Mouse (Mus musculus): Measurements from ENCODE around the gene Olfr1115. TPM values are rescaled to one million over a fixed set of nuclear protein-coding genes. Genes with fewer than 3 reads are reported as not detected.
"Not testable (repeated sequence)": the region's sequence is repeated elsewhere in the genome, so short reads cannot be mapped to it uniquely, and the experiment has no call there.

Gene Olfr1115
- not detected in 2 replicates for polyA plus RNA-seq (2014; fragmentation: Nextera tagmentation; extraction: Ambion mirVana)

DNA sequence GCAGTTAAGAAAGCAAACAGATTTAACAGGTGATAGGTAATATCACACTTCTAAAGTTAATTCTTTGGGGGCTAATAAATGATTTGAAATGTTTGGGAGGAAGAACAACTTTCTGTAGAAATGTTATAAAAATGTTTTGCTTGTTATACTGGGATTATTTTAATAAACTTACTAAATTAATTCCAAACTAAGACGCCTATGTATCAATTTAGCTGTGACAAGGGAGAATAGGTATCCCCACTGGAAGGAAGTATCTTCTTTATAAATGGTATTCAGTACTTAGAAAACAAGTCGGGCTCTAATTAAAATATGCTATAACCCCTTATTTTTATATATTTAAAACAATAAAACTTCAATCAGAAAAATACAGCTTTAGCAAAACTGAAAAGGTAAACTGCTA, at the start of gene Olfr1115:
Olfr1115 (plus strand) TSS at position 301 of the 400 bp plus-strand sequence.
- DNase-seq (ENCODE audit: low spot score) = no peak

DNA sequence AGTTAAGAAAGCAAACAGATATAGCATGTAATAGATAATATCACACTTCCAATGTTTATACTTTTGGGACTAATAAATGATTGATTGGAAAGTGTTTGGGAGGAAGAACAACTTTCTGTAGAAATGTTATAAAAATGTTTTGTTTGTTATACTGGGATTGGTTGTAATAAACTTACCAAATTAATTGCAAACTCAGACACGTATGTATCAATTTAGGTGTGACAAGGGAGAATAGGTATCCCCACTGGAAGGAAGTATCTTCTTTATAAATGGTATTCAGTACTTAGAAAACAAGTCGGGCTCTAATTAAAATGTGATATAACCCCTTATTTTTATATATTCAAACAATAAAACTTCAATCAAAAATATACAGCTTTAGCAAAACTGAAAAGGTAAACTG, 39.1 kb upstream of the Olfr1115 start, which contains the start of gene Olfr1113:
Olfr1113 (plus strand) TSS at position 301 of the 400 bp plus-strand sequence.
- Histone ChIP-seq H3K9me3 (ENCODE audit: control insufficient read depth, low read length) (no peaks in the 10 kb centered on the region), H3K4me1 (replicated peaks; ENCODE audit: control insufficient read depth, insufficient read depth, low read length) (no peaks in the 10 kb centered on the region), H3K4me2 (no peak within 1 kb of the TSS), H3K9ac (ENCODE audit: low read depth, low read length) (no peak within 1 kb of the TSS), H3K36me3 (ENCODE audit: control insufficient read depth, insufficient read depth, low read length) (no peaks in the 10 kb centered on the region), H3K27ac (ENCODE audit: low read depth, low read length) (no peak within 1 kb of the TSS), H3K4me3 (ENCODE audit: low read depth, low read length) (no peak within 1 kb of the TSS), H3K27me3 (replicated peaks; ENCODE audit: control insufficient read depth, insufficient read depth, low read length) (no peaks in the 10 kb centered on the region)
- WGBS = 76% methylated on average over 2 of the region's 2 CpGs
- DNase-seq (ENCODE audit: low spot score) (no peak), ATAC-seq (replicated peaks; ENCODE audit: low FRiP score) (no peak)

More for the DNA sequence above, at the start of gene Olfr1115:
- ATAC-seq (replicated peaks; ENCODE audit: low FRiP score) = no peak
- 73% methylated on average over 2 of the region's 2 CpGs for WGBS
- Histone ChIP-seq H3K9me3 (ENCODE audit: control insufficient read depth, low read length) (no peaks in the 10 kb centered on the region), H3K9ac (ENCODE audit: low read depth, low read length) (no peak within 1 kb of the TSS), H3K4me3 (ENCODE audit: low read depth, low read length) (no peak within 1 kb of the TSS), H3K36me3 (ENCODE audit: control insufficient read depth, insufficient read depth, low read length) (no peaks in the 10 kb centered on the region), H3K4me2 (no peak within 1 kb of the TSS), H3K27me3 (replicated peaks; ENCODE audit: control insufficient read depth, insufficient read depth, low read length) (no peaks in the 10 kb centered on the region), H3K4me1 (replicated peaks; ENCODE audit: control insufficient read depth, insufficient read depth, low read length) (no peaks in the 10 kb centered on the region), H3K27ac (ENCODE audit: low read depth, low read length) (no peak within 1 kb of the TSS)

DNA sequence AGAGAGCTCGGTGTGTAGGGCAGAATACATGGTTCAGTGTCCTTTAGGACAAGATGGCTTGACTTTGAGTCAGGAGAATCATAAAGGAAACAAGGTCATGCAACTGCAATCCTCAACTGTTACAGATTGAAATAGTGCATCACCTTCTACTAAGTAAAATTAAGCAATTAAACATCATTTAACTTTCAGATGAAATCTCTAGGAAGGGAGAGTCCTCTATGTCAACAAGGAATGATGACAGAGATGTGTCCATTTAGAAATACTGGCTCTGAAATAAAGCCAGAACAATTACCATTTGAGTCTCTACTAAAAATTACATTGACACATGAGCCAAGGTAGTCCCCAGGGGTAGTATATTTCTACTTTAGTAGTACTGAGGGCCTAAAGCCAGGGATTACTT, 19.4 kb downstream of the Olfr1115 start, which contains the start of gene Olfr1116:
Olfr1116 (plus strand) TSS at position 301 of the 400 bp plus-strand sequence.
- Histone ChIP-seq H3K27ac (ENCODE audit: low read depth, low read length) (no peak within 1 kb of the TSS), H3K27me3 (replicated peaks; ENCODE audit: control insufficient read depth, insufficient read depth, low read length) (no peaks in the 10 kb centered on the region), H3K9me3 (ENCODE audit: control insufficient read depth, low read length) (no peaks in the 10 kb centered on the region), H3K4me2 (no peak within 1 kb of the TSS), H3K9ac (ENCODE audit: low read depth, low read length) (no peak within 1 kb of the TSS), H3K4me1 (replicated peaks; ENCODE audit: control insufficient read depth, insufficient read depth, low read length) (no peaks in the 10 kb centered on the region), H3K4me3 (ENCODE audit: low read depth, low read length) (no peak within 1 kb of the TSS), H3K36me3 (ENCODE audit: control insufficient read depth, insufficient read depth, low read length) (no peaks in the 10 kb centered on the region)
- 74% methylated on average over 1 of the region's 1 CpGs for WGBS
- DNase-seq (ENCODE audit: low spot score) = no peak
- ATAC-seq (replicated peaks; ENCODE audit: low FRiP score) = no peak

DNA sequence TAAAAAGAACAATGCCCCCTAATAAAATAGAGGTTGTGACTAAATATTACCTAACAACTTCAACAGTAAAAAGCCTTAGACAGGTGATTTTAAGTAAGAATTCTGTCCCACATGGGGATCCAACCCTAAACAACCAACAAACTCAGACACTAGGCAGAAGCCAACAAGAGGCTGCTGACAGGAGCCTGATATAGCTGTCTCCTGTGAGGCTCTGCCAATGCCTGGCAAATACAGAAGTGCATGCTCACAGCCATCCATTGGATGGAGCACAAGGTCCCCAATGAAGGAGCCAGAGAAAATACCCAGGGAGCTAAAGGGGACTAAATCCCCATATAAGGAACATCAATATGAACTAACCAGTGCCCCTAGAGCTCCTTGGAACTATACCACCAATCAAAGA, 46.2 kb downstream of the Olfr1115 start:
- H3K9me3 ChIP-seq (ENCODE audit: control insufficient read depth, low read length); H3K27me3 ChIP-seq (replicated peaks; ENCODE audit: control insufficient read depth, insufficient read depth, low read length); DNase-seq (ENCODE audit: low spot score); H3K4me2 ChIP-seq; H3K36me3 ChIP-seq (ENCODE audit: control insufficient read depth, insufficient read depth, low read length); H3K27ac ChIP-seq (ENCODE audit: low read depth, low read length); ATAC-seq (replicated peaks; ENCODE audit: low FRiP score); H3K4me1 ChIP-seq (replicated peaks; ENCODE audit: control insufficient read depth, insufficient read depth, low read length); H3K9ac ChIP-seq (ENCODE audit: low read depth, low read length); H3K4me3 ChIP-seq (ENCODE audit: low read depth, low read length): not testable (repeated sequence)

Small RNA genes lying within 50 kb of the gene (microRNA-seq; reads per million reads assigned to microRNA genes)
- not detected for gene Gm27438 (ENCODE audit: borderline number of aligned reads)

Other genes starting within 250 kb of the Olfr1115 start
- gene Olfr1102, start 249.6 kb upstream of the Olfr1115 start, polyA plus RNA-seq (2014; fragmentation: Nextera tagmentation; extraction: Ambion mirVana) = not detected in 2 replicates
- not detected in 2 replicates for gene Olfr1104, start 220.9 kb upstream of the Olfr1115 start, polyA plus RNA-seq (2014; fragmentation: Nextera tagmentation; extraction: Ambion mirVana)
- gene Olfr1105, start 211.5 kb upstream of the Olfr1115 start, polyA plus RNA-seq (2014; fragmentation: Nextera tagmentation; extraction: Ambion mirVana) = not detected in 2 replicates
- gene Olfr1106, start 195.7 kb upstream of the Olfr1115 start, polyA plus RNA-seq (2014; fragmentation: Nextera tagmentation; extraction: Ambion mirVana) = not detected in 2 replicates
- not detected in 2 replicates for gene Olfr1107, start 172.2 kb upstream of the Olfr1115 start, polyA plus RNA-seq (2014; fragmentation: Nextera tagmentation; extraction: Ambion mirVana)
- not detected in 2 replicates for gene Olfr1109, start 152.0 kb upstream of the Olfr1115 start, polyA plus RNA-seq (2014; fragmentation: Nextera tagmentation; extraction: Ambion mirVana)
- gene Olfr259, start 133.4 kb upstream of the Olfr1115 start, polyA plus RNA-seq (2014; fragmentation: Nextera tagmentation; extraction: Ambion mirVana) = not detected in 2 replicates
- not detected in 2 replicates for gene Olfr1110, start 107.7 kb upstream of the Olfr1115 start, polyA plus RNA-seq (2014; fragmentation: Nextera tagmentation; extraction: Ambion mirVana)
- gene Olfr1111, start 95.4 kb upstream of the Olfr1115 start, polyA plus RNA-seq (2014; fragmentation: Nextera tagmentation; extraction: Ambion mirVana) = not detected in 2 replicates
- not detected in 2 replicates for gene Olfr1112, start 60.2 kb upstream of the Olfr1115 start, polyA plus RNA-seq (2014; fragmentation: Nextera tagmentation; extraction: Ambion mirVana)
- gene Olfr1113, start 39.0 kb upstream of the Olfr1115 start, polyA plus RNA-seq (2014; fragmentation: Nextera tagmentation; extraction: Ambion mirVana) = not detected in 2 replicates
- not detected in 2 replicates for gene Olfr1116, start 19.5 kb downstream of the Olfr1115 start, polyA plus RNA-seq (2014; fragmentation: Nextera tagmentation; extraction: Ambion mirVana)
- not detected in 2 replicates for gene Olfr1118, start 59.6 kb downstream of the Olfr1115 start, polyA plus RNA-seq (2014; fragmentation: Nextera tagmentation; extraction: Ambion mirVana)
- gene Olfr1120, start 106.8 kb downstream of the Olfr1115 start, polyA plus RNA-seq (2014; fragmentation: Nextera tagmentation; extraction: Ambion mirVana) = not detected in 2 replicates
- gene Olfr1121, start 121.9 kb downstream of the Olfr1115 start, polyA plus RNA-seq (2014; fragmentation: Nextera tagmentation; extraction: Ambion mirVana) = not detected in 2 replicates
- gene Olfr1122, start 137.8 kb downstream of the Olfr1115 start, polyA plus RNA-seq (2014; fragmentation: Nextera tagmentation; extraction: Ambion mirVana) = not detected in 2 replicates
- gene Olfr1123, start 168.6 kb downstream of the Olfr1115 start, polyA plus RNA-seq (2014; fragmentation: Nextera tagmentation; extraction: Ambion mirVana) = not detected in 2 replicates
- gene Olfr1124, start 182.3 kb downstream of the Olfr1115 start, polyA plus RNA-seq (2014; fragmentation: Nextera tagmentation; extraction: Ambion mirVana) = not detected in 2 replicates
- gene Olfr1126, start 205.9 kb downstream of the Olfr1115 start, polyA plus RNA-seq (2014; fragmentation: Nextera tagmentation; extraction: Ambion mirVana) = not detected in 2 replicates
- gene Pramel7, start 249.1 kb downstream of the Olfr1115 start, polyA plus RNA-seq (2014; fragmentation: Nextera tagmentation; extraction: Ambion mirVana) = not detected in 2 replicates